Mouse (Mus musculus) forebrain, postnatal 0 days (tissue): ENCODE data around the gene Vwc2. TPM values are rescaled to one million over a fixed set of nuclear protein-coding genes. Genes with fewer than 3 reads are reported as not detected.
A peak's percentile ranks its signal among the peaks of the same experiment; 100 is the strongest.

ENCODE experiments used
- ATAC-seq: fragments of 200-750 bp; cut with Nextera tagmentation; 2 replicates; pipeline ENCODE4 v1.8.0; 2017; ENCODE audit warnings: mild to moderate bottlenecking, moderate library complexity
- DNase-seq: peaks from one replicate; pipeline ENCODE4 v3.0.0-alpha.2; 2015
- H3K27ac ChIP-seq: fragments of 300-500 bp; sonication (generic); 2 replicates; pipeline ENCODE4 v1.5.1; 2014; ENCODE audit warnings: low read depth, mild to moderate bottlenecking, antibody characterized with exemption, low read length, moderate library complexity, mixed read lengths
- H3K27me3 ChIP-seq: fragments of 300-500 bp; sonication (generic); 2 replicates; pipeline ENCODE4 v1.6.1; 2014; ENCODE audit warnings: mild to moderate bottlenecking, low read length, mixed read lengths; ENCODE audit not compliant: insufficient read depth
- H3K36me3 ChIP-seq: fragments of 300-500 bp; sonication (generic); 2 replicates; pipeline ENCODE4 v1.6.1; 2014; ENCODE audit warnings: mild to moderate bottlenecking, moderate library complexity; ENCODE audit not compliant: insufficient read depth
- H3K4me1 ChIP-seq: fragments of 300-500 bp; sonication (generic); 2 replicates; pipeline ENCODE4 v1.6.1; 2014; ENCODE audit warnings: antibody characterized with exemption; ENCODE audit not compliant: insufficient read depth
- H3K4me2 ChIP-seq: fragments of 300-500 bp; sonication (generic); 2 replicates; pipeline ENCODE4 v1.6.1; 2014; ENCODE audit warnings: low read depth, mild to moderate bottlenecking, moderate library complexity
- H3K4me3 ChIP-seq: fragments of 300-500 bp; sonication (generic); 2 replicates; pipeline ENCODE4 v1.5.1; 2014; ENCODE audit warnings: low read depth, low read length, mixed read lengths
- H3K9ac ChIP-seq: fragments of 300-500 bp; sonication (generic); 2 replicates; pipeline ENCODE4 v1.6.1; 2014; ENCODE audit warnings: mild to moderate bottlenecking
- H3K9me3 ChIP-seq: fragments of 300-500 bp; sonication (generic); 2 replicates; pipeline ENCODE4 v1.6.1; 2016; ENCODE audit warnings: low read length
- CTCF ChIP-seq: sonication (generic); IDR thresholded peaks from 2 replicates; pipeline ENCODE4 v1.5.1; 2016; ENCODE audit warnings: antibody characterized with exemption, control low read depth, low read depth
- WGBS: fragments of 180-500 bp; shearing (Covaris S2); extraction: QIAGEN DNeasy Blood & Tissue Kit; methylation state at CpG from one replicate; pipeline ENCODE4 v1.1.7; 2014; 5-methylcytosine and 5-hydroxymethylcytosine counted together
- polyA plus RNA-seq: library from polyadenylated mRNA; unstranded; fragments of >200 nt; fragmentation: Nextera tagmentation; extraction: Ambion mirVana; gene quantifications from 2 replicates; pipeline ENCODE4 v1.2.1, GENCODE M21; 2015
- total RNA-seq: library from RNA; depleted of rRNA; stranded (reverse); fragments of >200 nt; gene quantifications from 2 replicates; pipeline ENCODE4 v1.2.3, GENCODE M21; 2014

The Vwc2 gene
- total and polyA plus RNA-seq, 2 experiments from 2014 or later: 8.2 to 13.6 TPM

DNA sequence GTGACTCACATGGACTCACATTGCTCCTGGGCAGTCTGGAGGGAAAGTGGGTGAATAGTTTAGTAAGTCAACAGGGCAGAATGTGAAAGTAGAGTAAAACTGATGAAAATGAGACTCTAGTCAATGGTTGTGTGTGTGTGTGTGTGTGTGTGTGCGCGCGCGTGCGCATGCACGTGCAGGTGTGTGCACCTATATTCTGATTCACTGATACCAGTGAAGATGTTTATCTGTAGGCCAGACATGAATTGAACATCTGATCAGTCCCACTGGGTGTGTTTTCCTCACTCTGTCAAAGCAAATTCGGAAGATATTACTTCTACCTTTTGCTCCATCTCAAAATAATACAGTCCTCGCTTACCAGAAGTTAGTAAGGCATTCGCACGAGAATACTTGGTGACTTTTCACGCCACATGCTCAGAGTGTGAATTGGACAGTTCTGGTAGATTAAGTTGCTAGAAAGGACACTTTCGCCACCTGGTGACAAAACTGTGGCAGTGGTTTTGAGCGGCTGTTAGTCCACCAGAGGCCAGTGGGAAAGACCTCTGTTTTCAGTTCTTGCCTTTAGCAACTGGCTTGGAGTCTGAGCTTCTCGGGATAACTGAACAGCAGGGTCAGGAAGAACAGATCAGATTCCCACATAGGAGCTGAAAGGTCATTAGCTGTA is 17.5 kb downstream of the Vwc2 start:
- Histone ChIP-seq H3K27ac (no peak overlapping the region), H3K9ac (no peak overlapping the region), H3K4me2 (no peak overlapping the region), H3K36me3 (no peaks in the 10 kb centered on the region), H3K9me3 (no peaks in the 10 kb centered on the region), H3K4me1 (no peaks in the 10 kb centered on the region), H3K27me3 (no peaks in the 10 kb centered on the region; the same call in 1 of the 2 replicates), H3K4me3 (no peak overlapping the region)
- TF ChIP-seq CTCF: peak; percentile 87
- DNase-seq (peak; percentile 77), ATAC-seq (peak; percentile 66; the same call in 1 of the 2 replicates)
- WGBS: 53% methylated on average over 14 of the region's 14 CpGs

DNA sequence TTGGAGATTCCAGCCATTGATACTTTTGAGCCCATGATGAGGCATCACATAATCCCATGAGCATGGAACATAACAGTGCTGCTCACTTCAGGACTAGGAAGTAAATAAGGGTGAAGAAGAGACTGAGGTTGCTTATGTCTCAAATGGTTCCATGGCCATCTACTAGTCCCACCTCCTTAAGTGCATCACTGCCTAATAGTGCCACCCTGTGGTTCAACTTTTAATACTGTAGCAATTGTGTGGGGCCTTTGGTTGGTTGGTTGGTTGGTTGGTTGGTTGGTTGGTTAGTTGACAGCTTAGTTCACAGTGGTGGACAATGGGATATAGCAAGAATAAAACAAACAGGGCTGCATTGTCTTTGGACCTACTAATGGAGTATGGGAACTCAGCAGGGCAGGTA is 26.6 kb downstream of the Vwc2 start:
- Histone ChIP-seq H3K4me2 (no peak overlapping the region), H3K36me3 (no peaks in the 10 kb centered on the region), H3K9ac (no peak overlapping the region), H3K27me3 (no peaks in the 10 kb centered on the region), H3K4me3 (no peak overlapping the region), H3K4me1 (no peaks in the 10 kb centered on the region), H3K9me3 (no peaks in the 10 kb centered on the region), H3K27ac (no peak overlapping the region)
- no peak for TF ChIP-seq CTCF
- ATAC-seq (no peak), DNase-seq (no peak)

GRCm38 (mm10) chr11:11152681-11153080 is 38.7 kb downstream of the Vwc2 start:
- H3K36me3 ChIP-seq: no peaks in the 10 kb centered on the region
- no peak overlapping the region for H3K4me3 ChIP-seq
- DNase-seq (no peak), ATAC-seq (no peak)
- H3K27ac ChIP-seq: no peak overlapping the region
- no peak overlapping the region for H3K4me2 ChIP-seq
- WGBS: 71% methylated on average over 1 of the region's 1 CpGs
- no peaks in the 10 kb centered on the region for H3K27me3 ChIP-seq
- H3K9me3 ChIP-seq: no peaks in the 10 kb centered on the region
- H3K9ac ChIP-seq: no peak overlapping the region
- no peaks in the 10 kb centered on the region for H3K4me1 ChIP-seq
- TF ChIP-seq CTCF: no peak

DNA sequence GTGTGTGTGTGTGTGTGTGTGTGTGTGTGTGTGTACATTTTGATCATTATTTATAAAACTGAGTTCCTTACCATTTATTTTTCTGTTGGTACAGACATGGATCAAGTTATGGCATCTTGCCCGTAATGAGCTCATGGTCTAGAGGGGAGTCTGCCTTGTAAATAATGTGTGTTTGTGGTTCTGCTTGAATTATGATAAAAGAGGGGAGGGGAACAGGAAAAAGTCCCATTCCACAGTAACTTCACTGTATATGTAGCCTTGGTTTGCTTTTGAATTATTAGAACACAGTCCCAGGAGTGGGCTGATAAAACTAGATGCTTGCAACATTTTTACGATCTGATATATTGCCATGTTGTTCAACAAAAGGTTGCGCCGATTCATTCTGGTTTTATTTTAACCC is 57.4 kb downstream of the Vwc2 start:
- ATAC-seq: no peak
- no peak for DNase-seq
- Histone ChIP-seq H3K9me3 (no peaks in the 10 kb centered on the region), H3K9ac (no peak overlapping the region), H3K4me1 (no peaks in the 10 kb centered on the region), H3K27me3 (no peaks in the 10 kb centered on the region), H3K36me3 (no peaks in the 10 kb centered on the region), H3K27ac (no peak overlapping the region), H3K4me3 (no peak overlapping the region), H3K4me2 (no peak overlapping the region)
- no peak for TF ChIP-seq CTCF
- 96% methylated on average over 4 of the region's 4 CpGs for WGBS

DNA sequence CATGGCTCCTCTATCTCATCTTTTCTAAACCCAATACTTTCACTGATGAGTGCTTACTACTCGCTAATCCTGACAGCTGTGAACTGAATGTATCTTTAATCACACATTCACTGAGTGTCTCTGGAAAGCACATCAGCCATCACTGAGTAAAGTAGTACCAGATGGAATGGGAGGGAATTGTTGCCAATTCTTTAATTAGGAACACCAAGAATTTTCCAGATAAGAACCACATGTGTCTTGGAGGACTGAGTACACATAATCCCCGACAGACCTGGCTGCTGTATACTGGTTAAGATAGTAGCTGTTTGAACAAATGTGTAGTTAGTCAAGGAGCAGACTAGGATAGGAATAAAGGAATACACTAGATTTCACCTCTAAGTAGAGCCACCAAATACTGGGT is 61.2 kb downstream of the Vwc2 start:
- Histone ChIP-seq H3K27me3 (no peaks in the 10 kb centered on the region), H3K9me3 (no peaks in the 10 kb centered on the region), H3K4me1 (no peaks in the 10 kb centered on the region), H3K27ac (no peak overlapping the region), H3K36me3 (no peaks in the 10 kb centered on the region), H3K4me3 (no peak overlapping the region), H3K9ac (no peak overlapping the region), H3K4me2 (no peak overlapping the region)
- ATAC-seq (peak; percentile 53), DNase-seq (no peak)
- WGBS: 80% methylated on average over 2 of the region's 2 CpGs
- TF ChIP-seq CTCF: no peak

DNA sequence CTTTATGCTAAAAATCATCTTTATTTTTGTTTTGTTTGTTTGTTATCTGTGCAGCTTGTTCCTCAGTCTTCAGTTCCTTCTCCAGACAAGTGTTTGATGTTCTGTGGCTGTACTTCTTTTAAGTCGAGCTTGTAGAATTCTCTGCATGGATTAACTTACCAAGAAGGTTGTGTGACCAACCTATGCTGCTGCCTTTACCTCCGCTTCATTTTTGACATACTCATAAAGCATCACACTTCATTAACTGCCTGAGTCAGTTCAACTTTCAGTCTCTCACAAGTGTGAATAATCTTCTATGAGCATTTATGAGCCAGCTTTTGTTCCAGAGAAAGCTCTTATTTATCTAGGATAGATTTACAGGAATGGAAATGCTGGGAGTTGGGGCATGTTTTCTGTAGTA is 68.7 kb downstream of the Vwc2 start:
- H3K9ac ChIP-seq: no peak overlapping the region
- DNase-seq: no peak
- H3K4me1 ChIP-seq: no peaks in the 10 kb centered on the region
- no peaks in the 10 kb centered on the region for H3K36me3 ChIP-seq
- 71% methylated on average over 2 of the region's 2 CpGs for WGBS
- H3K27ac ChIP-seq: no peak overlapping the region
- no peak for TF ChIP-seq CTCF
- H3K27me3 ChIP-seq: no peaks in the 10 kb centered on the region
- H3K4me2 ChIP-seq: no peak overlapping the region
- H3K4me3 ChIP-seq: no peak overlapping the region
- no peak for ATAC-seq
- no peaks in the 10 kb centered on the region for H3K9me3 ChIP-seq

GRCm38 (mm10) chr11:11223162-11223561 is 109.1 kb downstream of the Vwc2 start:
- H3K4me3 ChIP-seq: no peak overlapping the region
- H3K36me3 ChIP-seq: no peaks in the 10 kb centered on the region
- no peak overlapping the region for H3K4me2 ChIP-seq
- H3K9me3 ChIP-seq: no peaks in the 10 kb centered on the region
- H3K9ac ChIP-seq: no peak overlapping the region
- peak; percentile 52 for DNase-seq
- WGBS: 14% methylated on average over 1 of the region's 1 CpGs
- no peak overlapping the region for H3K27ac ChIP-seq
- ATAC-seq: peak; percentile 53; the same call in 1 of the 2 replicates
- no peaks in the 10 kb centered on the region for H3K4me1 ChIP-seq
- H3K27me3 ChIP-seq: no peaks in the 10 kb centered on the region
- peak; percentile 66 for TF ChIP-seq CTCF
